Mouse (Mus musculus) liver, embryonic 16.5 days (tissue): ENCODE measurements around the gene Efcab10. TPM values are rescaled to one million over a fixed set of nuclear protein-coding genes. Genes with fewer than 3 reads are reported as not detected.

ENCODE experiments used
- ATAC-seq: fragments of 200-750 bp; cut with Nextera tagmentation; 2 replicates; pipeline ENCODE4 v1.8.0; 2017; ENCODE audit warnings: low read depth, mild to moderate bottlenecking, moderate number of reproducible peaks, moderate library complexity
- H3K27ac ChIP-seq: fragments of 300-500 bp; sonication (generic); 2 replicates; pipeline ENCODE4 v1.5.1; 2014; ENCODE audit warnings: mild to moderate bottlenecking, low read length
- H3K27me3 ChIP-seq: fragments of 300-500 bp; sonication (generic); 2 replicates; pipeline ENCODE4 v1.6.1; 2014; ENCODE audit warnings: low read depth, low read length, mixed read lengths; ENCODE audit not compliant: control insufficient read depth, insufficient read depth
- H3K36me3 ChIP-seq: fragments of 300-500 bp; sonication (generic); 2 replicates; pipeline ENCODE4 v1.6.1; 2014; ENCODE audit warnings: mild to moderate bottlenecking; ENCODE audit not compliant: control insufficient read depth, insufficient read depth
- H3K4me1 ChIP-seq: fragments of 300-500 bp; sonication (generic); 2 replicates; pipeline ENCODE4 v1.6.1; 2014; ENCODE audit warnings: low read depth, low read length, mixed read lengths; ENCODE audit not compliant: control insufficient read depth
- H3K4me2 ChIP-seq: fragments of 300-500 bp; sonication (generic); 2 replicates; pipeline ENCODE4 v1.6.1; 2014; ENCODE audit warnings: low read depth, low read length, mixed read lengths
- H3K4me3 ChIP-seq: fragments of 300-500 bp; sonication (generic); 2 replicates; pipeline ENCODE4 v1.5.1; 2014; ENCODE audit warnings: low read depth, mild to moderate bottlenecking, low read length
- H3K9ac ChIP-seq: fragments of 300-500 bp; sonication (generic); 2 replicates; pipeline ENCODE4 v1.6.1; 2014; ENCODE audit warnings: low read depth, low read length
- H3K9me3 ChIP-seq: fragments of 300-500 bp; sonication (generic); replicated peaks from 2 replicates; pipeline ENCODE4 v1.6.1; 2016; ENCODE audit warnings: low read length; ENCODE audit not compliant: control insufficient read depth
- WGBS: fragments of 180-500 bp; shearing (Covaris S2); extraction: QIAGEN DNeasy Blood & Tissue Kit; methylation state at CpG from one replicate; pipeline ENCODE4 v1.1.7; 2014; ENCODE audit not compliant: insufficient replicate concordance; 5-methylcytosine and 5-hydroxymethylcytosine counted together
- polyA plus RNA-seq: library from polyadenylated mRNA; unstranded; fragments of >200 nt; fragmentation: Nextera tagmentation; extraction: Ambion mirVana; gene quantifications from 2 replicates; pipeline ENCODE4 v1.2.1, GENCODE M21; 2015

Gene Efcab10
- polyA plus RNA-seq, 1 experiment from 2014 or later: not detected

GRCm38 (mm10) chr12:33364511-33364910 is 30.1 kb upstream of the Efcab10 start:
- Histone ChIP-seq H3K4me1 (peaks cover 6% of the 10 kb centered on the region), H3K9ac (no peak overlapping the region), H3K27me3 (no peaks in the 10 kb centered on the region), H3K9me3 (no peaks in the 10 kb centered on the region), H3K4me3 (no peak overlapping the region), H3K4me2 (no peak overlapping the region), H3K27ac (no peak overlapping the region), H3K36me3 (peaks cover 30% of the 10 kb centered on the region)
- ATAC-seq: no peak
- WGBS: 88% methylated on average over 8 of the region's 8 CpGs

GRCm38 (mm10) chr12:33365133-33365532 is 29.5 kb upstream of the Efcab10 start:
- Histone ChIP-seq H3K27ac (no peak overlapping the region), H3K36me3 (peaks cover 24% of the 10 kb centered on the region)
- WGBS: 89% methylated on average over 8 of the region's 8 CpGs

GRCm38 (mm10) chr12:33369555-33369954 is 25.1 kb upstream of the Efcab10 start:
- H3K27me3 ChIP-seq: no peaks in the 10 kb centered on the region
- no peaks in the 10 kb centered on the region for H3K9me3 ChIP-seq
- ATAC-seq: no peak
- H3K9ac ChIP-seq: no peak overlapping the region
- WGBS: 72% methylated on average over 3 of the region's 3 CpGs
- peaks cover 9% of the 10 kb centered on the region for H3K4me1 ChIP-seq
- H3K36me3 ChIP-seq: peaks cover 11% of the 10 kb centered on the region
- H3K4me2 ChIP-seq: no peak overlapping the region
- no peak overlapping the region for H3K27ac ChIP-seq
- no peak overlapping the region for H3K4me3 ChIP-seq

More at GRCm38 (mm10) chr12:33365133-33365532, 29.5 kb upstream of the Efcab10 start:
- Histone ChIP-seq H3K27me3 (no peaks in the 10 kb centered on the region), H3K4me1 (peaks cover 9% of the 10 kb centered on the region), H3K4me2 (no peak overlapping the region), H3K9ac (no peak overlapping the region), H3K9me3 (no peaks in the 10 kb centered on the region), H3K4me3 (no peak overlapping the region)
- no peak for ATAC-seq

GRCm38 (mm10) chr12:33379624-33380445 is 14.8 kb upstream of the Efcab10 start:
- Histone ChIP-seq H3K4me3 (peak overlapping the region; percentile 46), H3K36me3 (no peaks in the 10 kb centered on the region), H3K27me3 (no peaks in the 10 kb centered on the region), H3K9me3 (no peaks in the 10 kb centered on the region), H3K4me1 (peaks cover 6% of the 10 kb centered on the region), H3K4me2 (peak overlapping the region; percentile 72), H3K9ac (peak overlapping the region; percentile 50), H3K27ac (no peak overlapping the region)
- ATAC-seq: peak; percentile 77
- 16% methylated on average over 22 of the region's 22 CpGs for WGBS

- Histone ChIP-seq H3K27me3 (0 out of 2 replicates have a peak, but pooled peaks cover 2% of the 10 kb centered on the region), H3K36me3 (no peaks in the 10 kb centered on the region), H3K27ac (no peak overlapping the region), H3K4me3 (no peak overlapping the region), H3K9ac (no peak overlapping the region), H3K4me1 (no peaks in the 10 kb centered on the region), H3K4me2 (no peak overlapping the region), H3K9me3 (no peaks in the 10 kb centered on the region)
- no peak for ATAC-seq
- 12% methylated on average over 5 of the region's 5 CpGs for WGBS
These were observed 5.8 kb upstream of the Efcab10 start for GRCm38 (mm10) chr12:33388842-33389241.

- no peak overlapping the region for H3K27ac ChIP-seq
- H3K27me3 ChIP-seq: 0 out of 2 replicates have a peak, but pooled peaks cover 2% of the 10 kb centered on the region
- ATAC-seq: no peak
- H3K36me3 ChIP-seq: no peaks in the 10 kb centered on the region
- H3K9ac ChIP-seq: no peak overlapping the region
- H3K4me3 ChIP-seq: no peak overlapping the region
- no peaks in the 10 kb centered on the region for H3K4me1 ChIP-seq
- 29% methylated on average over 2 of the region's 2 CpGs for WGBS
- H3K4me2 ChIP-seq: no peak overlapping the region
- H3K9me3 ChIP-seq: no peaks in the 10 kb centered on the region
These were observed 3.7 kb upstream of the Efcab10 start for GRCm38 (mm10) chr12:33390844-33391560.

- no peak for ATAC-seq
These were observed 8.6 kb downstream of the Efcab10 start for GRCm38 (mm10) chr12:33403265-33403693.

GRCm38 (mm10) chr12:33404996-33405395 is 10.3 kb downstream of the Efcab10 start:
- H3K9ac ChIP-seq: no peak overlapping the region
- H3K36me3 ChIP-seq: no peaks in the 10 kb centered on the region
- H3K4me1 ChIP-seq: no peaks in the 10 kb centered on the region
- ATAC-seq: no peak
- H3K4me2 ChIP-seq: no peak overlapping the region
- H3K27ac ChIP-seq: no peak overlapping the region
- H3K9me3 ChIP-seq: no peaks in the 10 kb centered on the region
- no peak overlapping the region for H3K4me3 ChIP-seq
- H3K27me3 ChIP-seq: no peaks in the 10 kb centered on the region
- WGBS: 57% methylated on average over 5 of the region's 5 CpGs

More at GRCm38 (mm10) chr12:33403265-33403693, 8.6 kb downstream of the Efcab10 start:
- H3K36me3 ChIP-seq: no peaks in the 10 kb centered on the region
- no peaks in the 10 kb centered on the region for H3K4me1 ChIP-seq
- no peak overlapping the region for H3K4me3 ChIP-seq
- 16% methylated on average over 7 of the region's 7 CpGs for WGBS
- H3K4me2 ChIP-seq: no peak overlapping the region
- H3K9me3 ChIP-seq: no peaks in the 10 kb centered on the region
- H3K27me3 ChIP-seq: no peaks in the 10 kb centered on the region
- H3K9ac ChIP-seq: no peak overlapping the region
- no peak overlapping the region for H3K27ac ChIP-seq
